Mouse (Mus musculus) lung, postnatal 0 days (tissue): ENCODE data around the gene Art2b. TPM values are rescaled to one million over a fixed set of nuclear protein-coding genes. Genes with fewer than 3 reads are reported as not detected.
"Not testable (repeated sequence)": the region's sequence is repeated elsewhere in the genome, so short reads cannot be mapped to it uniquely, and the experiment has no call there.

Source experiments
- ATAC-seq: fragments of 200-750 bp; cut with Nextera tagmentation; 2 replicates; pipeline ENCODE4 v1.8.0; 2017; ENCODE audit warnings: moderate library complexity
- DNase-seq: peaks from one replicate; pipeline ENCODE4 v3.0.0-alpha.2; 2016; ENCODE audit warnings: low spot score
- H3K27ac ChIP-seq: fragments of 300-500 bp; sonication (generic); 2 replicates; pipeline ENCODE4 v1.5.1; 2014; ENCODE audit warnings: antibody characterized with exemption, mild to moderate bottlenecking, low read length, mixed read lengths
- H3K27me3 ChIP-seq: fragments of 300-500 bp; sonication (generic); replicated peaks from 2 replicates; pipeline ENCODE4 v1.6.1; 2014; ENCODE audit warnings: low read length, mixed read lengths; ENCODE audit not compliant: insufficient read depth
- H3K36me3 ChIP-seq: fragments of 300-500 bp; sonication (generic); 2 replicates; pipeline ENCODE4 v1.6.1; 2014; ENCODE audit warnings: low read length, mixed read lengths; ENCODE audit not compliant: insufficient read depth
- H3K4me1 ChIP-seq: fragments of 300-500 bp; sonication (generic); 2 replicates; pipeline ENCODE4 v1.6.1; 2014; ENCODE audit warnings: antibody characterized with exemption, low read depth, low read length, mixed read lengths; ENCODE audit not compliant: insufficient read depth
- H3K4me2 ChIP-seq: fragments of 300-500 bp; sonication (generic); replicated peaks from 2 replicates; pipeline ENCODE4 v1.6.1; 2014; ENCODE audit warnings: low read depth, mild to moderate bottlenecking, low read length, moderate library complexity, mixed read lengths
- H3K4me3 ChIP-seq: fragments of 300-500 bp; sonication (generic); 2 replicates; pipeline ENCODE4 v1.5.1; 2014; ENCODE audit warnings: low read depth, low read length
- H3K9ac ChIP-seq: fragments of 300-500 bp; sonication (generic); replicated peaks from 2 replicates; pipeline ENCODE4 v1.6.1; 2014; ENCODE audit warnings: low read depth, mild to moderate bottlenecking
- H3K9me3 ChIP-seq: fragments of 300-500 bp; sonication (generic); 2 replicates; pipeline ENCODE4 v1.6.1; 2016; ENCODE audit warnings: low read length, mixed read lengths
- CTCF ChIP-seq: IDR thresholded peaks from 2 replicates; pipeline ENCODE4 v1.5.1; 2016; ENCODE audit warnings: antibody characterized with exemption, mild to moderate bottlenecking
- EP300 ChIP-seq: IDR thresholded peaks from 2 replicates; pipeline ENCODE4 v1.6.1; 2016; ENCODE audit warnings: antibody characterized with exemption, mild to moderate bottlenecking, control low read depth
- WGBS: fragments of 180-500 bp; shearing (Covaris S2); extraction: QIAGEN DNeasy Blood & Tissue Kit; methylation state at CpG from one replicate; pipeline ENCODE4 v1.1.7; 2014; 5-methylcytosine and 5-hydroxymethylcytosine counted together
- polyA plus RNA-seq: library from polyadenylated mRNA; unstranded; fragments of >200 nt; fragmentation: Nextera tagmentation; extraction: Ambion mirVana; gene quantifications from 2 replicates; pipeline ENCODE4 v1.2.1, GENCODE M21; 2015

Gene Art2b
- polyA plus RNA-seq: not detected in 2 replicates

DNA sequence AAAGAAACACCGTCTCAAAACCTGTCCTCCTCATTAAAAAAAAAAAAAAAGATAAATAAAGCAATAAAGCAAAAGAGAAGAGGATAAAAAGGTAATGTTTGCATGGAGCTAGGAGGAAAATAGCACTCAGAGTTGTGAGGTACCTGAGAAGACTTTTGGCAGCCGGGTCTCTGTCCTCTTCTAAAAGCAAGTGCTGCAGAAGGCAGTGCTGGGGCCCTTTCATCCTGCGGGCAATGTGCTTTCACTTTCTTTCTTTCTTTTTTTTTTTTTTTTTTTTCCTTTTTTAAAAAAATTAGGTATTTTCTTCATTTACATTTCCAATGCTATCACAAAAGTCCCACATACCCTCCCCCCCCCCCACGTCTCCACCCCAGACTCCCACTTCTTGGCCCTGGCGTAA lies at the start of gene Art2b:
Gene Art2b, minus strand, starts transcription at position 193 of the 400 bp plus-strand sequence.
- no peak within 1 kb of the TSS for H3K9ac ChIP-seq

DNA sequence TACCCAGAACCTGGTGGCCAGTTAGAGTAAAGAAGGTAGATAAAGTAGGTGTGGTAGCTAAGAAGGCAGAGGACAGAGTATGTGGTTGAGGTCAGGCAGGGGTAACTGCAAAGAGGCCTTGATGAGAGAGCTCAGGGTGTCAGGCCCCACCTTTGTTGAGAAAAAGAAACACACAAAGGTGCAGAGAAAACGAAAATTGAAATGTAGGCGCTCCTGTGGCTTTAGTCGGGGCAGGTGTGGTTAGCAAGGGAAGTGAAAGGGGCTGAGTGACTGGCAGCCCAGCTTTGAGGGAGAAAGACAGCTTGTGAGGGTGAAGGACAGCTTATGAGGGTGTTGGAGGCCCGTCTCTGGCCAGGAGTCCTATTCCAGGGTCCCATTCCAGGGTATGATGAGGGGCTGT lies 49.1 kb upstream of the Art2b start:
- TF ChIP-seq CTCF (no peak), EP300 (no peak)
- DNase-seq (no peak), ATAC-seq (no peak)
- H3K27me3 ChIP-seq: no peaks in the 10 kb centered on the region
- WGBS: 81% methylated on average over 4 of the region's 4 CpGs
- H3K36me3 ChIP-seq: no peaks in the 10 kb centered on the region
- no peak overlapping the region for H3K9ac ChIP-seq
- no peak overlapping the region for H3K27ac ChIP-seq
- no peaks in the 10 kb centered on the region for H3K9me3 ChIP-seq
- no peak overlapping the region for H3K4me2 ChIP-seq
- no peak overlapping the region for H3K4me3 ChIP-seq
- H3K4me1 ChIP-seq: no peaks in the 10 kb centered on the region

More for the DNA sequence above, at the start of gene Art2b:
- ATAC-seq (no peak), DNase-seq (no peak)
- no peak for TF ChIP-seq EP300
- TF ChIP-seq CTCF: no peak
- no peak within 1 kb of the TSS for H3K4me2 ChIP-seq
- no peak within 1 kb of the TSS for H3K27ac ChIP-seq
- H3K4me3 ChIP-seq: no peak within 1 kb of the TSS
- H3K27me3 ChIP-seq: no peaks in the 10 kb centered on the region
- no peaks in the 10 kb centered on the region for H3K4me1 ChIP-seq
- H3K9me3 ChIP-seq: no peaks in the 10 kb centered on the region
- 83% methylated on average over 5 of the region's 5 CpGs for whole genome bisulfite sequencing
- H3K36me3 ChIP-seq: no peaks in the 10 kb centered on the region

DNA sequence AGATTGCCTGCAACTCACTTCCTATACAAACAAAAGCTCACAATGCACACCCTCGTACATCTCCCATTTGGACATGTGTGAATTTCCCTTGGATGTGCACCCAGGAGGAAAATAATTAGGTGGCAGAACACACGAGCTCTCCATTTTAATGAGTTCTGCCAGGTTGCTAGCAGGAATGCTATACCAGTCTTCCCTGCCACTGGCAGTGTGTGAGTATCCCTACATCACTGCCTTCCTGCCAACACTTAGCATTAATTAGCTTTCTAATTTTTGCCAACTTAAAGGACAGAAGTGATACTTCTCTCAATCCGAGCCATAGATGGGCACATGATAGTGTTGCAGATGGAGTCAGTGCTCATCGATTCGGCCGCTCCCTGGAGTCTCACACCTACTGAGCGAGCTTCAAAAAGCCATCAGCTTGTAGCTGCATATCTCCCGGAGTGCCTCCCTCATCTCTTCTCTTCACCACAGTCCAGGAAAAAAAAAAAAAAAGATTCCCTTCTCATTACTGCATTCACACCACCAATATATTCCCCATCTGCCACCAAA lies 48.3 kb upstream of the Art2b start:
- no peak overlapping the region for H3K4me2 ChIP-seq
- WGBS: 71% methylated on average over 8 of the region's 8 CpGs

DNA sequence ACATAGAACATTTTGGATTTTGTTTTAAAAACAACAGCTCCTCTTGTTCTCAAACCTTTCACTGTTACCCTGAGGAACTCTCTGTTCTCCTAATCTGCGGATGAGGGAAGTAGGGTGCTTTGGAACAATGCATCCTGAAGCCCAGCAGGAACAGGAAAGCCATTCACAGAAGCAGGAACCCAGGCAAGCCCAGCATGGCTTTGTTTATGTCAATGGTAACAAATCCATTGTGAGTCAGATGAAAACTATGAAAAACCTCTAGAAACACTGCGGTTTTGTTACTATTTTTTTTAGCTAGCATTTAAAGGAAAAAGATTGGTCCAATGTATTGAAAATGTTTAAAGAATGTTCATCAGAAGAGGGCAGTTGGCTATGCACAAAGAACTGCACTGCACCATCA lies 43.1 kb upstream of the Art2b start:
- Histone ChIP-seq H3K4me2 (no peak overlapping the region), H3K36me3 (no peaks in the 10 kb centered on the region), H3K27me3 (no peaks in the 10 kb centered on the region), H3K9me3 (no peaks in the 10 kb centered on the region), H3K4me3 (no peak overlapping the region), H3K27ac (no peak overlapping the region), H3K9ac (no peak overlapping the region), H3K4me1 (no peaks in the 10 kb centered on the region)
- WGBS: 40% methylated on average over 2 of the region's 2 CpGs
- ATAC-seq (no peak), DNase-seq (no peak)
- TF ChIP-seq EP300 (no peak), CTCF (no peak)

More for the DNA sequence above, 48.3 kb upstream of the Art2b start:
- Histone ChIP-seq H3K9ac (no peak overlapping the region), H3K36me3 (no peaks in the 10 kb centered on the region), H3K4me1 (no peaks in the 10 kb centered on the region), H3K4me3 (no peak overlapping the region), H3K27me3 (no peaks in the 10 kb centered on the region), H3K9me3 (no peaks in the 10 kb centered on the region), H3K27ac (no peak overlapping the region)
- no peak for DNase-seq
- TF ChIP-seq CTCF: no peak
- TF ChIP-seq EP300: no peak
- ATAC-seq: no peak

DNA sequence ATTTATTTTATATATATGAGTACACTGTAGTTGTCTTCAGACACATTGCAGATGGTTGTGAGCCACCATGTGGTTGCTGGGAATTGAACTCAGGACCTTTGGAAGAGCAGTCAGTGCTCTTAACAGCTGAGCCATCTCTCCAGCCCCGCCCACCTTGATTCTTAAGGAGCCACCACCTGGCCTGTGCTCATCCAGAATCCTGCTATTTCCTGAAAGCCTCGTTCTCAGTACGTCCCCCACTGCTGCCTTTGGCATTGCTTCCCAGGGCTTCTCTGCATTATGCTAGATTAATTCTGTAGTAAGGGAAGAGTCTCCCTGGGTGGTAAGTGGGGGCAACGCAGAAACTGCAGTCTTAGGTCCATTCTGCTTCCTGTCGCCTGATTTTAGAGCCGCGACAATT lies 41.8 kb upstream of the Art2b start:
- ATAC-seq, DNase-seq, H3K36me3 ChIP-seq, H3K4me3 ChIP-seq, H3K9me3 ChIP-seq, H3K9ac ChIP-seq, H3K27me3 ChIP-seq, H3K27ac ChIP-seq, H3K4me2 ChIP-seq, H3K4me1 ChIP-seq: not testable (repeated sequence)
- WGBS: 73% methylated on average over 7 of the region's 7 CpGs

DNA sequence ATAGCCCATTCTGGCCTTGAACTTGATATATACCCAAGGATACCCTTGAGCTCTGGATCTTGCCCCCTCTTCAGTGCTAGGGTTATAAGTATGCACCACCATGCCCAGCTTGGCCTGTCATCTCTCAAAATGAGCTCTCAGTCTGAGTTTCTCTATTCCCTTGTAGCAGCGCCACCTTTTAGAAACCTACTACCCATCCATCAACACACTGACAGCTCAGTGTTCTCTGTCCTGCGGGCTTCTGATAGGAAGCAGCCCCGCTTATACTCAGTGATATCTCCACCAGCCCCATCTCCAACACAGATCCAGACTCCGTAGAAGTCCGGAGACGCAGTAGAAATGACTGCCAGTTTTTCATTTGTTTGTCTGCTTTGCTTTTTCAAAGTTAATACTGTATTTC lies 38.9 kb upstream of the Art2b start:
- ATAC-seq (no peak), DNase-seq (no peak)
- no peaks in the 10 kb centered on the region for H3K4me1 ChIP-seq
- H3K4me2 ChIP-seq: no peak overlapping the region
- no peak overlapping the region for H3K4me3 ChIP-seq
- H3K27ac ChIP-seq: no peak overlapping the region
- no peaks in the 10 kb centered on the region for H3K27me3 ChIP-seq
- H3K36me3 ChIP-seq: no peaks in the 10 kb centered on the region
- no peaks in the 10 kb centered on the region for H3K9me3 ChIP-seq
- TF ChIP-seq CTCF (no peak), EP300 (no peak)
- H3K9ac ChIP-seq: no peak overlapping the region
- WGBS: 26% methylated on average over 6 of the region's 6 CpGs

DNA sequence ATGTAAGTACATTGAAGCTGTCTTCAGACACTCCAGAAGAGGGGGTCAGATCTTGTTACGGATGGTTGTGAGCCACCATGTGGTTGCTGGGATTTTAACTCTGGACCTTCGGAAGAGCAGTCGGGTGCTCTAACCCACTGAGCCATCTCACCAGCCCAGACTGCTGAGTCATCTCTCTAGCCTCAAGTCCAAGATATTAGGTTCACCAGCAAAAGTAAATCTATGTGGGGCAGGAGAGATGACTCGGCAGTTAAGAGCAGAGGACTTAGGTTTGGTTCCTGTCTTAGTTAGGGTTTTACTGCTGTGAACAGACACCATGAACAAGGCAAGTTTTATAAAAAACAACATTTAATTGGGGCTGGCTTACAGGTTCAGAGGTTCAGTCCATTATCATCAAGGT lies 36.5 kb upstream of the Art2b start:
- not testable (repeated sequence) for H3K4me2 ChIP-seq, DNase-seq, H3K9me3 ChIP-seq, H3K4me1 ChIP-seq, H3K27me3 ChIP-seq, H3K4me3 ChIP-seq, H3K36me3 ChIP-seq, H3K9ac ChIP-seq, ATAC-seq, H3K27ac ChIP-seq
- WGBS: 78% methylated on average over 4 of the region's 4 CpGs
